Mouse (Mus musculus) layer of hippocampus, adult 8-10 months (tissue): ENCODE measurements around the gene Cwf19l2. TPM values are rescaled to one million over a fixed set of nuclear protein-coding genes. Genes with fewer than 3 reads are reported as not detected.
"Not testable (repeated sequence)": the region's sequence is repeated elsewhere in the genome, so short reads cannot be mapped to it uniquely, and the experiment has no call there.

Experiments
- DNase-seq, 2 experiments: peaks; one replicate each; pipeline ENCODE4 v3.0.0; 2022; ENCODE audit warnings: low spot score in 2 of 2
- total RNA-seq, 4 experiments: library from RNA; stranded (reverse); gene quantifications; 2 replicates each; pipeline ENCODE4 v1.2.4; 2022

Cwf19l2 gene
- 10 to 100 TPM; 19.7 to 25.7 (median 22.9) TPM for total RNA-seq

DNA sequence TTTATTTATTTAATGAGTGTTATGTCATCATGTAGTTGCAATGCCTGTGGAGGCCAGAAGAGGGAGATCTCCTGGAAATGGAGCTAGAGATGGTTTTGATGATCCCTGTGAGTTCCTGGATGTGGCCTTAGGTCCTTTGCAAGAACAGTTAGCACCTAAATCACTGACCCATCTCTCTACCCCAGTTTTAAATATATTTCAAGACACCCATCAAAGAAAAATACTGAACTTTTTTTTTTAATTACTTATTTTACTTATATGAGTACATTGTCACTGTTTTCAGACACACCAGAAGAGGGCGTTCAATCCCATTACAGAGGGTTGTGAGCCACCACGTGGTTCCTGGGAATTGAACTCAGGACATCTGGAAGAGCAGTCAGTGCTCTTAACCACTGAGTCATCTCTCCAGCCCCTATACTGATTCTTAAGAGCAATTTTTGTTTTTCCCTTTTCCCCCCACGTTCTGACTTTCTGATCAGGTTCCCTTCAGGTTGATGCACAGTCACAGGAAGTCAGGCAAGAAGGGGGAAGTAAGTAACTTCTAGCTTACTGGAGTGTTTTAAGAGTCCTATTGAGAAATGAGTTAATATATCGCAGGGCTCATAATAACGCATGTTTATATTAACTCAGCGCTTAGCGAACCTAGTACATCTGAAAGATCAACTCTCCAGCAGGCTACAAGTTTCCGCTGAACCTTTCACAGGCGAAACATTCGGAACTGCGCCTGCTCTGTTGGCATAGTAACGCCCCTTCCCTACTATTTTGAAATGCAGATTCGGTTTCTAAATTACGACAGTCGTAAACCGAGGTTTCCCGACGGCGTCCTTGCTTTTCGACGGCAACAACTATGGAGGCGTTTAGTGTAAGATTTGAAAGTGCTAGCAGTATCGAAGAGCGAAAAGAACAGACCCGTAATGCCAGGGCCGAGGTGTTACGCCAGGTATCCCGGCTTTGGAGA is at the start of gene Cwf19l2:
TSS of gene Cwf19l2 (plus strand) at position 342 of the 958 bp plus-strand sequence.
- peak; percentile 86 for DNase-seq

DNA sequence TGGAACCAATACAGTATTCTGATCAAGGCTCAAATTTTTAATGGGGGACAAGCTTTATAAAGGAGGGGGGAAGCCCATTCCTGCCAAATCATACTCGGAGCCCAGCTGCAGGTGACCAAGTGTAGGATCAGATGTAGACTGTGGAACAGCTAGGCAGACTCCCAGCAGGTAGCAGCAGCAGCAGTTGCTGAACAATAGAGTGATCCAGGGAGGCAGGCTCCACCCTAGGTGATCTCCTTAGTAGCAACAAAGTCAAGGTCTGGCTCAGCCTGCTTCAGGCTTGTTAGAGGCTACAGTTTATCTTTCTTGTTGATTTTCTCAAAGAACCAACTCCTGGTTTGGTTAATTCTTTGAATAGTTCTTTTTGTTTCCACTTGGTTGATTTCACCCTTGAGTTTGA is 27.1 kb upstream of the Cwf19l2 start:
- DNase-seq, result not testable (repeated sequence)

DNA sequence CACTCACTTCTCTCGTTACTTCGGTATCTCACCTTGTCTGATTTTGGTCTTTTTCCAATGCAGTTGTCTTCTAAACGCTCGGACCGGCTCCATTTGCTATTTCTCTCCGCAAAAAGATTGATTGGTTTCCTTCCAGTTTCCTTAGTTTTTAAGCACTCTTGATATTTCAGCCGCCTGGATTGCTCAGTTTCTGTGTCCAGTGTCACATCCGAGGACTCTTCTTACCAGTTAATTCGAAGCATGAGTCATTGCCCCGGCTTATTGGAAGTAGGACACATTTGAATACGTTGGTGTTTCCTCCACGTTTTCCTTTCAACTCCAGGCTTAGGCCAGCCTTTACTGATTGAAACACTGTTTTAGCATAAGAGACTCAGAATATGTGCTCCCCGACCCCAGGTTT is 980 bp downstream of the Cwf19l2 start:
- DNase-seq, result peak; percentile 7 to 15

DNA sequence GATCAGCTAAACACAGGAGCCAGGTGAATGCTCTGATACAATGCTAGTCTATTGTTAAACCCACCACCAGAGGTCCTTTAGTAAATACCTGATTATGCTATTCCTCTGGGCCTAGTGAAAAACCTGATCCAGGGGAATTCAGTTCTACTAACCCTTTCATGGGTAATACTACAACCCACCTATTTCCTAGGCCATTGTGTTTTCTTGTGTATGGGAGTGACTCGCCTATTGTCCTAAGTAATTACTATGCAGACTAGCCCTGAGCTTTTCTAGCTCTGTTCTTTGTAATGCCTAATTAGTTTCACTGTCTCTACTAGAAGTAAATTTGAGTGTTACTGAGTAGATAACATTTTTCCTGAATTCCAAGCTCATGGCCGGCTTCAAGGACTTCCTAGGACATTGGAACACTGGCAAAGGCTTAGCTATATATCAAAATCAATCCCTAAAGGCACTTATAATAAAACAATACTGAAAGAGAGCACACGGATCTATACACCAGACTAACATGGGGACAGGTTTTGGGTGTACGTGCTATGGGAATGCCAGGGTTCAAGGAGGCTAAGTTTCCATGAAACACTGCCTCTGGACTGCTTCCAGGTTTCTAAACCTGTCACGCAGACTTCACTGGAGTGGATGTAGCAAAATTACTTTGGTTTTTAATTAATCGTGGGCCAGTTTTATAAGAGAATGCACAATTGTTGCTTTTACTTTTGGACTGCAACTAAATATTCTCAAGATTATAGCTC is 36.3 kb downstream of the Cwf19l2 start:
- DNase-seq, result not testable (repeated sequence)

DNA sequence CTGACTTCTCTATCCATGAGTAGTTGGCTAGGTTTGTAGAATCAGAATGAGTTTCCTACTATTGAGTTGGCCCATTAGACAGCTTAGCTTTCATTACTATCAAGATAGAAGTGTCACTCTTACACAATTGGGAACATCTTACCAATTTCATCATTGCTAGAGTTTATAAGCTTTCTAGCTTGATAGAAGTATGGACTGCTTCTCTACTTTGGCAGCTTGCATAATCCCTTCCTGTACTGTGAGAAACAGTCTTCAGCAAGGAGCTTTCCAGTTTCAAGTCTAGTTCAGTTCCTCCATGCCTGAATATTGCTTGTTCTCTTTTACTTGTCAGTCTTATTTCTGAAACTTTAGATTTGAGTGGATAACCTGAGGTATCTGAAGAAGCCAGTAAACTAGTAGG is 68.5 kb downstream of the Cwf19l2 start:
- DNase-seq, result no peak

GRCm38 (mm10) chr9:3518645-3519044 is 115.3 kb downstream of the Cwf19l2 start:
- DNase-seq, result no peak

GRCm38 (mm10) chr9:3519178-3519577 is 115.8 kb downstream of the Cwf19l2 start:
- no peak for DNase-seq

- DNase-seq, result no peak
These were observed 117.6 kb downstream of the Cwf19l2 start for GRCm38 (mm10) chr9:3521031-3521430.

Other genes starting within 250 kb of the Cwf19l2 start
- 10 to 100 TPM; 39.9 to 45.0 (median 42.5) TPM for gene Alkbh8, start 68.5 kb upstream of the Cwf19l2 start, total RNA-seq
- 10 to 100 TPM; 58.0 to 70.0 (median 61.7) TPM for gene Gucy1a2, start 129.2 kb downstream of the Cwf19l2 start, total RNA-seq